Mouse (Mus musculus) cerebellum, adult 11 months (tissue): ENCODE results near the gene Rtn1.

Experiments used
- DNase-seq: peaks from one replicate; pipeline ENCODE4 v3.0.0; 2022

The Rtn1 gene

DNA sequence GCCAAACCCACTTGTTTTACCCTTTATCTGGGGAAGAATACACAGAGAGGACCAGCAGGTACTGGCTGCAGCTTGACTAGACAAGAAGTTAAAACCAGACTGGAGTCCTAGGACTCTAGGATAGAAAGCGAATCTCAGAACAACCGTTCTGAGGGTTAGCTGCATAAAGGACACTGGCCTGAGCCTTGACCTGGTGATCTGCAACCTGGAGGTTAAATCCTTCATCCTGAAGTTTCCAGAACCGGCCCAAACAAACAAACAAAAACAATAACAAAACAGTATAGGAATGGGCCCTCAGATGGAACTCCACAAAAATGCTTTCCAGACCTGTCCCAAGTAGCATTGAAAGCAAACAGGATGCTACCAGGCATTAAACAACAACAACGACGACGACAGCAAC is at the start of gene Rtn1:
Gene Rtn1 (minus strand): TSS at position 101 of the 400 bp plus-strand sequence.
- DNase-seq: no peak

DNA sequence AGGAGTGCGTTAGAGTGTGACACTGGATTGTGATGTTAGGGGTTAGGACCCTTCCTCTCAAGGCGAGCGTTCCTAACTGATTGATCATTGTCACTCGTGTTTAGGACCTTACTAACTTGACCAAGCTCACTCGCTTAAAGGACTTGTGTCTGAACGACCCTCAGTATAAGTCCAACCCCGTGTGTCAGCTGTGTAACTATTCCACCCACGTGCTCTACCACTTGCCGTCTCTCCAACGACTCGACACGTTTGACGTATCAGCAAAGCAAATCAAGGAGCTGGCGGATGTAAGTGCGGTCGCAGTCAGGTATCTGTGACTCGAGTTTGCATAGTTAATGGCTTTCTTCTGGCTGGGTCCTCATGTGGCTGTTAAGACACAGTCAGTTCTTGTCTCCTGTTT is 45.1 kb upstream of the Rtn1 start:
- DNase-seq: no peak

DNA sequence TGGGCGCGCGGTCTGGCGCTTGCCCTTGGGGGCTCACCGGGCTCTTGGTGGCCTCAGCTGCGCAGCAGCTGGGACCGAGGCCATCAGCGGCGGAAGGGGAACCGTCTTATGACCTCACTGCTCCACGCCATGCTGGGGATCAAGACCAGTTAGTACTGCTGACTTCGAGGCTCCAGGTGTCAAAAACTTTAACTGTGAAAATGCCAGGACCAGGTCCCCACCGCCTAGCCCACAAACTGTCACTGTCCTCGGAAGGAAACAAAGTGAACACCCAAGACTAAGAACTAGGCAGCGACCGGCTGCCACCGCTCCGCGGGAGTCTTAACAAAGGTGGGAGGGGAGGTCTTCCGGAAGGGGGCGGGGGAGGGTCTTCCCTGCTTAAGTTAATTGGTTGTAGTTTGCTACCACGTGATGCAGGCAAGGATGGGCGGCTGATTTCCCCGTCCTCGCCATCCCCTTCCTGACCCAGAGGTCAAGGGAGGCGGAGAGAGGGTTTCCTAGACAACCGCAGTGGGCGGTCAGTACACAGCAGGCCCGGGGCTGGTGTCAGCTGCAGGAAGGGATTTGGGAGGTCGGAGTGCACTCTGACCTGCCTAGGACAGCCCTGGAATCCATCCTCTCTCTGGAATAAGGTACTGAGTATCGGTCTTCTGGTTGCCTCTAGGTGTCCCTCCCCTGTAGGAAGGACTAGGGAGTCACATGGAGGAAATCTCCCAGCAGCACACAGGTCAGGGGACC is 33.2 kb upstream of the Rtn1 start, which contains the start of gene Lrrc9:
Gene Lrrc9 (plus strand): TSS at position 28 of the 738 bp plus-strand sequence.
- DNase-seq: no peak

GRCm38 (mm10) chr12:72438961-72439480 is 30.2 kb upstream of the Rtn1 start:
- no peak for DNase-seq

GRCm38 (mm10) chr12:72437676-72438341 is 29.0 kb upstream of the Rtn1 start:
- DNase-seq: no peak

DNA sequence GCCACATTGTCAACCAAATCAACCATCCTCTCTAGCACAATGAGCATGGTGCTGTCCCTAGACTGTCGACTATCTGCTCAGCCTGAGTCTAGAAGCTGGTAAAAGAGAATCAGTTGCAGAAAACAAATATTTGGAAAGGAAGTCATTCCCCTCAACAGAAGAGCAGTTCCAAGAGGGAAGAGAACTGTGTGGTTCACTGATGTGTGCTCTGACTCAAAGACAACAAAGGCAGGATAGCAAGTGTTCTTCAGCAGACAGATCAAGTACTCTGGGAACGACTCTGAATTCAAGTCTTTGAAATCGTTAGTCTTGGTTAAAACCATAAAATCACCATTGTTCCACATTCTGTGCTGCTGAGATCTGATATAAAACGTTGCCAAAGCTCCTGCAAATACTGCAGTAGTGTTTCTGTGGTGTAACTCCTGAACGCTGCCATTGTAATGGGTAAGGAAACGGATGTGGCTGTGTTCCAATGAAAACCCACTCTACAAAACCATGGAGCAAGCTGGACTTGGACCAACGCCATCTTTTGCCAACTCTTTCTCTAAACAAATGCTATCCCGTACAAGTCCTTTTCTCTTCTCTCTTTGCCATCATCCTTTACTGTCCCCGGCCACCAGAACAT is 24.5 kb upstream of the Rtn1 start:
- no peak for DNase-seq

- no peak for DNase-seq
Observed at GRCm38 (mm10) chr12:72432209-72432608, 23.4 kb upstream of the Rtn1 start.

DNA sequence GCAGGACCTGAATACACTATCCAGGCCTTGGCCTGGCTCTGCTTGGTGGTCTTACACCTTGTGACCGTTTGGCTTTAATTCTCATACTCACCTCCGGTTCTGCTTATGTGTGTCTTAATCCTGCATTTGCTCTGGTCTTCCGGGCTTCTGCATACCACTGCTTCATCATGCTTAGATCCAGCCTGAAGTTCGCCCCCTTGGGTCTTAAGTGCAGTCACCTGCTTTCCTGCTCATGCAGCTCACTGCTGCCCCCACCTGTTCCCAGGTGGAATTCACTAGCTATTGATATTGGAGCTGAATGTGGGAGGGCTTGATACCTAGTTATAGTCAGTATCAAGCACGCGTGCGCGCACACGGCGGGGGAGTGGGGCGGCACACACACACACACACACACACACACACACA is 18.9 kb upstream of the Rtn1 start:
- DNase-seq: peak; percentile 78

DNA sequence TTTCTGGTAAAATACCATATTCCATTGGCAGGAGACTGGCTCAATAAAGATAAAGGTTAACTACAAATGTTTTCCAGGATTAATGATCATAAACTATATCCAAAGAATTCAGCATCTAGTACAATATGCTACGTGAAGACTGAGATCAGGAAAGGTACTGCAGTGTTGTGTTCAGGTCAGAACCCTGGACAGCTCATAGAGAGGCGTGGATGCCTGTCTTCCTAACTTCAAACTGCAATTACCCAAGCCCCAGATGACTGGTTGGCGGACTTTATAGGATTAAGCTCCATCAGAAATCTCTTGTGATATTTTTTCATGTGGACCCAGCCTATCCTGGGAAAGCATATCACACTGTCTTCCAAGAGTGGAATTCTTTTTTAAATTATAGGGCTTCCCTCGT is 13.8 kb upstream of the Rtn1 start:
- DNase-seq: no peak

- DNase-seq: peak; percentile 46
Observed at GRCm38 (mm10) chr12:72417762-72418161, 8.9 kb upstream of the Rtn1 start.

DNA sequence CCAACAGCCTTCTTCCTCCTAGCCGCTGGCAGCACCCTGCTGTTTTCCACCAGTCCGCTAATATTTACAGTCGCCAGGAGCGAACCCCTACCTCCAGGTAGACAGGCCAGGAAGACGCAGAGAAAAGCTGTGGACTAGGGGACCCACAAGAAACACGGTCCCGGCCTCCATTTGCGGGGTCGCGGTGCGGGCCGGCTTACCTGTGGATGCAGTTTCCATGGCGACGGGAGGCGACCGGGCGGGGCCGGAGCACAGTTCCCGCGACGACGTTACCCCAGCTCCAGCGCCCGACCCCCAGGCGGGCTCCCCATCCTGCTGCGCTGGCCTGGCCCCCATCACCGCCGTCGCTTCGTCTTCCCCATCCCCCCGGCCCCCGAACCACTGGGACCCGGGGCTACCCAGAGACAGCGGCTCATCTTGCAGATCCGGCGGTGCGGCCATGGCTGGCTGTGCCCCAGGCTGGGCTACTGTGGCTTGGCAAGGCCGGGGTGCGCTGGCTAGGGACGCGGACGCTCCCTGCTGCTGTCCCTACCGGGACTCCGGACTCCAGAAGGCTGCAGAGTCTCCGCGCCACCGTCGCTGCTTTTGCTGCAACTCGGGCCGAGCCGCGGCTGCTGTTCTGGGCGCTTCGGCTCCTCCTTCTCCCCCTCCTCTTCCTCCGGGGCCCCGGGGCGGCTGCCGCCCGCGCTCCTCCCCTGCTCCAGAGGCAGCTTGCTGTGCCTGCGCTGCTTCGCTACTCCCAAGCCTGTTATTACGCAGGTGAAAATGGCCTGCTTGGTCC is 553 bp downstream of the Rtn1 start:
- peak; percentile 72 for DNase-seq

- no peak for DNase-seq
Observed at GRCm38 (mm10) chr12:72407721-72408110, 1.1 kb downstream of the Rtn1 start.

- DNase-seq: peak; percentile 55
Observed at GRCm38 (mm10) chr12:72407146-72407545, 1.7 kb downstream of the Rtn1 start.

DNA sequence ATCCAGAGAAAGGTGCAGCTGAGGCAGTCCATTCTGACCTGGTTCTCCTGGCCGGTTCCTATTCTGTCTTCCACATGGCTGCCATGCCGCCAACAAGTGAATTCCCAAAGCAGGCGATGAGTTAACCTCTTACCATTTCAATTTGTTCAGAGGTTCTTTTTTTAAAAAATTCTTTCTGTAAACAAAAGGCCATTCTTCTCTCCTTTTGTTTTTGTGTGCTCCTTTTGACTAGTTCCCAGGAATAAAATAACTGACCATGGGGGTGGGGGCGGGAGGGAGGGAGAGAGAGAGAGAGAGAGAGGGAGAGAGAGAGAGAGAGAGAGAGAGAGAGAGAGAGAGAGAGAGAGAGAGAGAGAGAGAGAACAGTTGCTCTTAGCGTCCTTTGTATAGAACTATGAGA is 3.8 kb downstream of the Rtn1 start:
- DNase-seq: no peak

DNA sequence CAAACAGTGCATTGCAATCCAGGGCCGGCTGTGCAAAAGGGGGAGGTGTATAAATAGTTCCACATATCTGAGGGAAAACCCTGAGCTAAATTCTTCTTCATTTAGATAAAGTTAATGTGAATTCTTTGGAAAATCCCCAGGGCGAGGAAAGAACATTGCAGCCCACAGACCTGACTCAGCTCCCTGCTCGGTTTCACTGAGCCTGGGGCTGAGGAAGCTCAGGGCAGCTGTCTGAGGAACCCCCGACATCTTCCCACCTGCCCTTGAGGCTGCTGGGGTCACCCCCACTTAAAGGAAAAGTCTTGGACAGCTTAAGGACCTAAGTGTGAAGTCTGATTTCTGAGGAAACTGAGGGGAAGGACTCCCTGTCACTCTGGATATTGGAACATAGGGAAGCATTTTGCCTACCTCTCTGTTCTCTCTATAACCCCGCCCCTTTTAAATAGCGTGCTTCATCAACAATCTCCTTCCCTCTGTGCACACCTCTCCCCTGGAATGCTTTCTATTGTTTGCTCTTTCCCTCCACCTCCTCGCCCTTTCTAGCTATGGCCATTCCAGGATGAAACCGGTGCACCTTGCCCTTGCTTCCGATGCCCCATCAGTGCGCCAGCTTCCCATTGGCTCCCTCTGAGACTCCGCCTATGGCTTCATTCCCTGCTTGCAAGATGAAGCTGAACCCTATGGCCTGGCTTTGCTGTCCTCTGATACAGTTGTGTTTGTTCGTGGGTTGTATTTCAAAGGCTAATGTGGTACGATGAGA is 15.6 kb downstream of the Rtn1 start:
- no peak for DNase-seq

DNA sequence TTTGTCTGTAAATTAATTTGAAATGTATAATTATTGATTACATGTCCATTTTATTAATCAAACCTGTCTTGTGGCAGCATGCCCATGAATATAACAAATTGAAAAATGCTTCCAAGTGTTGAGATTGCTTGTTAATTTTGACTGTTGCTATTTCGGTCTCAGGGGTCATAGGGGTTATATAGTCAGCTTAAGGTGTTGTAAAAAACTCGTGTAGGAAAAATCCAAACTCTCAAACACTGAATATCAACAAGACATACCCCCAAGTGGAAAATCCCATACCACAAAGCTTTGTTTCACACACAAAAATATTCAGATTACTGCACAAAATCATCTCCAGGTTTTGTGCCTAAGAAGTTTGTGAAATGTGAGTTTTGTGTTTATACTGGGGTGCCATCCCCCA is 18.5 kb downstream of the Rtn1 start:
- no peak for DNase-seq

DNA sequence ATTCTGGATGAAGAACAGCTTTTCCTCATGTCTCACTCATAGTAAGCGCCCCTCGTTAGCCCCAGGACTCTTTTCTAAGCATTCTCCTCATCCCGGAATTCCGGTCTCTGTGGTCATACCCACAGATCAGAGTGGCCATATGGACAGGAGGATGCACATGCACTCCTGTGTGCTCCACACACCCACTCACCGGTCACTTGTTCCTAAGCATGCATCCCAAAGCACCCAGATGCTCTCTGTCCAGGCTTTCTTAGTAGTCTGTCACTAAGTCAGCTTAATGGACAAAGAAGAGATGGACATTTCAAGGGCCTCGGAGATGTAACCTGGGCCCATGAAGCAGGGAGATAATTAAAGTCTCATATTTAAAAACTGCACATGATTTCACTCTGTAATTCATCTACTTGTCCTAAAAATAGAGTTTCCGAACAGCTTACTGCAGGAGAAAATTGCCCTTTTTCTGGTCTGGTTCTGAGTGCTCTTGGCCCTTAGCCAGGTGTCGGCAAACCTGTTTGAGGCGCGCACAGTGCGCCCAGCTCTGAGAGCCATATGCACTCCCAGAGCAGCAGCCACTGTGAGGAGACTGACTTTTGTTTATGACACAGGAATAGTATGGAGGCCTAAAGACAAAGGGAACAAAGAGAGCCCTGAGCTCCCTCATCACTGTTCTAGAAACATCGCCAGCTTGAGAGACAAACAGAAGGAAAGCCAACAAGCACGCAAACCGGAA is 19.3 kb downstream of the Rtn1 start:
- DNase-seq: peak; percentile 62

- DNase-seq: no peak
Observed at GRCm38 (mm10) chr12:72388835-72389234, 20.0 kb downstream of the Rtn1 start.

DNA sequence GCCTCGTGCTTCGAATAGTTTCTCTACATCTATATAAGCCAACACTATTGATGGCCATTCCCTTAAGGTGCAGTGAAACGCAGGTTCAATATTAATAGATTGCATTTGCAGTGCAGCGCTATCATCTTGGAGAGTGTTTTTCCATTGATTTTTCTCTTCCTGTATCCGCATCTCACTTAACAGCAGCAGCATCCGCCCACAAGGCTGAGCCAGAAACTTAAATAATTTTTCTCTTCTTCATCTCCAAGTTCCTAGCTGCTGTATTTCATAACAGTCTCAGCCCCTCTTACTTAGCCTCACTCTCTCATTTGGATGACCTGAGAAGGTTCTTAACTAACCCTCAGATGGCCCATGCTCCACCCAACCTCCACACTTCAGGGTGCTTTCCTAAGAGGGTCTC is 20.7 kb downstream of the Rtn1 start:
- no peak for DNase-seq

DNA sequence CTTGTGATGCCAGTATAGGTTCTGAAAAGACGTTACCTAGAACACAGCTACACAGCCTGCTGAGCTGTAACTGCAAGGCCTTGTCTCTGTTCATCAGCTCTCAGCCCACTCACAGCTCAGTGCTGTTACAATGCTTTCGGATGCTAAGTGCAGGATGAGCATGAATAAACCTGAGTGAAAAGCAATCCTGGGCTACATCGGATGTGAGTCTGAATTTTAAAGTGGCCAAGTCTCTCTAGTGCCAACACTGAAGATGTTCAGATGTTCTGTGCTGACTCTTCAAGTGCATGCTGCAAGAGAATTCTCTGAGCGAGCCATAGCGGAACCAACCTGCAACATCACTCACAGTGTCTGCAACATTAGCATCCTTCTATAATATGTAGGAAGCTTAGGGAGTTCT is 32.5 kb downstream of the Rtn1 start:
- no peak for DNase-seq

DNA sequence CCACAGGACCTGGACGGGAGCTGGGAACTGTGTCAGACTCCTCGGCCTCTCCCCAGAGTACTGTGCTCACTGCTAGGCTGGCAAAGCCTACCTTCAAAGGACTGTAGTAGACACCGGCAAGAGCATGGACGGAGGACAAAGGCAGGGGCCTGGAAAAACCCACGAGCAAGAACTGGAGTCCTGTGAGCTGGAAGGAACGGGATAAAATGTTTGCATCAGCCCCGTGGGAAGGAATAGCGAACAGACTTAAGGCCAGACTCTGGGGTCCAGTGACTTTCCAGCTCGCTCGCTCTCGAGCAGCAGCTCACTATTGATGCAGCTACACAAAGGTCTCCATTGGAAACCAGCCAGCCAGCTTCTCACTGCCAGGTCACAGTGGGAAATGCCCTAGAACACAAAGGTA is 34.0 kb downstream of the Rtn1 start:
- peak; percentile 54 for DNase-seq
